Comparison of ENCODE assay signal across 20 mouse cellular contexts in the genomic region with DNA sequence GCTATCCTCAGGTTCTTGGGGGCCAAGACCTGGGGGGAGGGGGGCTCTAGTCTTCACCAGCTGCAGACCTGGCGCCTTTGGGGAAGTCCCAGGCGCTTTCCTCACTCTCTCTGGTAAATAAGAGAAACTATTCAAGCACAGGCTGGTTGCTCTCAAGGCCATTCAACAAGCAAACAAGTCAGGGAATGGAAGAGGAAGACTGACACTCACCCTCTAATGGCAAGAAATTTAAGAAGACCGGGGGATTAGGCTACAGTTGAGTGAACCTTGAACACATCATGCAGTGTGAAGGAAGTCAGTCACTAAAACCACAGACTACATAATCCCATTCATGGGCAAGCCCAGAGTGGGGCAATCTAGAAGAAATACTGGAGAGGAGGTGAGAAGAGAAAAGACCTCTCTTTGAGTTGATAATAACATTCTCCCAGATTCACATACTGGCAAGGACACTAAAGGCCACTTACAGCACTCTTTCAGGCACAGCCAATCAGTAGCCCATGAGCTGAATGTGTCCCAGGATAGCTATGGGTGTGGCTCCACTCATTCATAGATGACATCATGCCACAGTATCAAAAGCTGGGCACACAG. TPM values are rescaled to one million over a fixed set of nuclear protein-coding genes. Genes with fewer than 3 reads are reported as not detected.
A peak's percentile ranks its signal among the peaks of the same experiment; 100 is the strongest.
DNase-seq lines count a peak whose midpoint lies in the region; ATAC-seq and TF ChIP-seq lines count a peak whose summit lies in the region.
"Had no signal": no experiment of that assay in that cellular context is flagged by ENCODE, and none has a peak within 500 bp of the region (broad histone marks: within the 10 kb centered on the region; RNA-seq: fewer than 3 reads in every experiment).

No protein-coding gene starts in this region.

- POLR2A ChIA-PET in Patski (lab: Charles Lee): no interaction called here

- H3K27me3 ChIP-seq in intestine, postnatal 0 days (replicated peaks; ENCODE audit: control insufficient read depth, insufficient read depth, low read length): peaks cover 7% of the 10 kb centered on the region; the same call in 1 of the 2 replicates
- H3K27me3 ChIP-seq in intestine, embryonic 15.5 days (replicated peaks): peaks cover 2% of the 10 kb centered on the region; the same call in 1 of the 2 replicates
- peaks cover 7% of the 10 kb centered on the region for H3K27me3 ChIP-seq in Patski
- H3K27me3 ChIP-seq in liver, postnatal 0 days (ENCODE audit: insufficient read depth, low read length): no peaks in the 10 kb centered on the region
- 0 out of 2 replicates have a peak, but pooled peaks cover 3% of the 10 kb centered on the region for H3K27me3 ChIP-seq in small intestine, adult 2 months (ENCODE audit: control insufficient read depth, insufficient read depth, low read length)
- H3K27me3 ChIP-seq in forebrain, embryonic 12.5 days: peaks cover 27% of the 10 kb centered on the region

- no peak overlapping the region for H3K9ac ChIP-seq in intestine, postnatal 0 days (ENCODE audit: low read depth, low read length)
- H3K9ac ChIP-seq in intestine, embryonic 15.5 days: no peak overlapping the region
- peak overlapping the region; percentile 12; the same call in 1 of the 2 replicates for H3K9ac ChIP-seq in liver, postnatal 0 days (replicated peaks)
- H3K9ac ChIP-seq in forebrain, embryonic 12.5 days: no peak overlapping the region
- H3K9ac ChIP-seq: embryonic facial prominence, embryonic 12.5 days; limb, embryonic 12.5 days; lung, embryonic 15.5 days; neural tube, embryonic 13.5 days had no signal

- H3K4me2 ChIP-seq in intestine, postnatal 0 days (replicated peaks; ENCODE audit: low read depth): no peak overlapping the region
- no peak overlapping the region for H3K4me2 ChIP-seq in intestine, embryonic 15.5 days (replicated peaks)
- peak overlapping the region; percentile 82 for H3K4me2 ChIP-seq in liver, postnatal 0 days (ENCODE audit: low read depth, low read length)
- H3K4me2 ChIP-seq in forebrain, embryonic 12.5 days: no peak overlapping the region
- H3K4me2 ChIP-seq: embryonic facial prominence, embryonic 12.5 days; limb, embryonic 12.5 days; lung, embryonic 15.5 days; neural tube, embryonic 13.5 days had no signal

- peaks cover 10% of the 10 kb centered on the region; the same call in 1 of the 2 replicates for H3K4me1 ChIP-seq in intestine, postnatal 0 days (replicated peaks; ENCODE audit: control insufficient read depth, insufficient read depth, low read length)
- H3K4me1 ChIP-seq in intestine, embryonic 15.5 days (replicated peaks): peaks cover 8% of the 10 kb centered on the region
- H3K4me1 ChIP-seq in liver, postnatal 0 days (ENCODE audit: insufficient read depth): peaks cover 53% of the 10 kb centered on the region
- peaks cover 26% of the 10 kb centered on the region for H3K4me1 ChIP-seq in small intestine, adult 2 months (ENCODE audit: control insufficient read depth, insufficient read depth, insufficient read length, low read length)
- peaks cover 11% of the 10 kb centered on the region for H3K4me1 ChIP-seq in forebrain, embryonic 12.5 days

- H3K36me3 ChIP-seq in intestine, postnatal 0 days (ENCODE audit: control insufficient read depth, insufficient read depth): no peaks in the 10 kb centered on the region
- no peaks in the 10 kb centered on the region for H3K36me3 ChIP-seq in intestine, embryonic 15.5 days
- H3K36me3 ChIP-seq in liver, postnatal 0 days (replicated peaks; ENCODE audit: insufficient read depth, low read length): peaks cover 7% of the 10 kb centered on the region
- no peaks in the 10 kb centered on the region for H3K36me3 ChIP-seq in small intestine, adult 2 months (ENCODE audit: control insufficient read depth, insufficient read depth, low read length)
- no peaks in the 10 kb centered on the region for H3K36me3 ChIP-seq in forebrain, embryonic 12.5 days (replicated peaks)
- H3K36me3 ChIP-seq: embryonic facial prominence, embryonic 12.5 days; hindbrain, embryonic 10.5 days; limb, embryonic 12.5 days; lung, embryonic 15.5 days; neural tube, embryonic 13.5 days had no signal

- no peak overlapping the region for H3K27ac ChIP-seq in intestine, postnatal 0 days (ENCODE audit: low read depth, low read length)
- no peak overlapping the region; the same call in 1 of the 2 replicates for H3K27ac ChIP-seq in intestine, embryonic 15.5 days
- peak overlapping the region; percentile 94 for H3K27ac ChIP-seq in liver, postnatal 0 days (ENCODE audit: low read depth)
- peak overlapping the region; percentile 9; the same call in 1 of the 2 replicates for H3K27ac ChIP-seq in small intestine, adult 2 months (ENCODE audit: insufficient read depth, low read depth, low read length)
- H3K27ac ChIP-seq in forebrain, embryonic 12.5 days: no peak overlapping the region
- H3K27ac ChIP-seq: embryonic facial prominence, embryonic 12.5 days; hindbrain, embryonic 10.5 days; layer of hippocampus, adult 2 months; limb, embryonic 12.5 days; lung, embryonic 15.5 days; neural tube, embryonic 13.5 days had no signal

- no peak for TF ChIP-seq POLR2A in small intestine, adult 2 months (IDR thresholded peaks at IDR 0.05; ENCODE audit: low read depth, low read length)

- peak; percentile 12; the same call in 1 of the 2 replicates for ATAC-seq in intestine, postnatal 0 days
- no peak; the same call in 1 of the 2 replicates for ATAC-seq in intestine, embryonic 15.5 days
- ATAC-seq in Patski: peak; percentile 13
- ATAC-seq in liver, postnatal 0 days: peak; percentile 24
- ATAC-seq in forebrain, embryonic 12.5 days (ENCODE audit: low FRiP score): no peak
- ATAC-seq: forebrain, embryonic 16.5 days; inflammation-experienced regulatory T-cells, adult 6 months had no signal

- no peak for DNase-seq in Patski (ENCODE audit: low read depth, low spot score)
- DNase-seq in liver, postnatal 0 days: peak; percentile 16
- DNase-seq in retina, embryonic 14.5 days (ENCODE audit: low spot score): no peak
- no peak for DNase-seq in adrenal gland, postnatal 36 days
- DNase-seq: adrenal gland, postnatal 25 days; cerebellum, adult 9-10 months; heart, adult 11 months; thymus, postnatal 36 days had no signal

- H3K9me3 ChIP-seq in intestine, postnatal 0 days (ENCODE audit: control insufficient read depth): no peaks in the 10 kb centered on the region
- H3K9me3 ChIP-seq in intestine, embryonic 15.5 days: no peaks in the 10 kb centered on the region
- no peaks in the 10 kb centered on the region for H3K9me3 ChIP-seq in liver, postnatal 0 days (ENCODE audit: low read length)
- H3K9me3 ChIP-seq in forebrain, embryonic 12.5 days: no peaks in the 10 kb centered on the region
- H3K9me3 ChIP-seq: embryonic facial prominence, embryonic 12.5 days; hindbrain, embryonic 10.5 days; limb, embryonic 12.5 days; lung, embryonic 15.5 days; neural tube, embryonic 13.5 days had no signal

- CTCF ChIA-PET in Patski (lab: Charles Lee): interaction anchor here (1.1 to 1.8 kb wide), 2 partner anchors 13 to 34 kb away, joined by 3 to 4 read pairs; no protein-coding TSS in a partner anchor

- TF ChIP-seq CTCF in intestine, postnatal 0 days (IDR thresholded peaks at IDR 0.05; ENCODE audit: low read depth): no peak
- no peak for TF ChIP-seq CTCF in Patski (IDR thresholded peaks at IDR 0.05)
- TF ChIP-seq CTCF in liver, postnatal 0 days (IDR thresholded peaks at IDR 0.05; ENCODE audit: low read depth): no peak
- no peak for TF ChIP-seq CTCF in small intestine, adult 2 months (IDR thresholded peaks at IDR 0.05; ENCODE audit: extremely low read depth, insufficient read length, insufficient replicate concordance, low read depth, low read length)

- WGBS in intestine, postnatal 0 days: 80% methylated on average over 3 of the region's 3 CpGs
- WGBS in intestine, embryonic 15.5 days: 69% methylated on average over 3 of the region's 3 CpGs
- 27% methylated on average over 3 of the region's 3 CpGs for WGBS in liver, postnatal 0 days (ENCODE audit: insufficient replicate concordance)
- 63% methylated on average over 3 of the region's 3 CpGs for WGBS in small intestine, adult 2 months
- 89% methylated on average over 3 of the region's 3 CpGs for WGBS in forebrain, embryonic 12.5 days

- no peak overlapping the region for H3K4me3 ChIP-seq in intestine, postnatal 0 days (ENCODE audit: low read depth, low read length)
- no peak overlapping the region for H3K4me3 ChIP-seq in intestine, embryonic 15.5 days (replicated peaks)
- H3K4me3 ChIP-seq in liver, postnatal 0 days (ENCODE audit: low read depth, low read length): peak overlapping the region; percentile 80
- H3K4me3 ChIP-seq in small intestine, adult 2 months (ENCODE audit: low read depth, low read length): no peak overlapping the region
- H3K4me3 ChIP-seq in forebrain, embryonic 12.5 days (replicated peaks): no peak overlapping the region
- H3K4me3 ChIP-seq: embryonic facial prominence, embryonic 12.5 days; hindbrain, embryonic 10.5 days; layer of hippocampus, adult 2 months; limb, embryonic 12.5 days; lung, embryonic 15.5 days; neural tube, embryonic 13.5 days had no signal

- in situ Hi-C loops in Patski (cut with MboI; ENCODE audit: low pct_unique_long_range_greater_than_20kb): no loop called here

- no peak for TF ChIP-seq EP300 in liver, postnatal 0 days (IDR thresholded peaks at IDR 0.05; ENCODE audit: low read depth)

RNA-seq across cellular contexts. Expression of a gene that starts 2.4 kb away (rescaled TPM):
- polyA plus RNA-seq in intestine, postnatal 0 days (2015; fragmentation: Nextera tagmentation; extraction: Ambion mirVana): 2.0 and 2.2 TPM in 2 replicates
- 6.4 and 9.1 TPM in 2 replicates for polyA plus RNA-seq in intestine, embryonic 15.5 days (2015; fragmentation: Nextera tagmentation; extraction: Ambion mirVana)
- 0.19 TPM for polyA plus RNA-seq in Patski (2021)
- 17.1 and 21.8 TPM in 2 replicates for polyA plus RNA-seq in liver, postnatal 0 days (2015; fragmentation: Nextera tagmentation; extraction: Ambion mirVana)
- 3.5 and 4.3 TPM in 2 replicates for polyA plus RNA-seq in small intestine, adult 2 months (2012; rRNA removed)
- total RNA-seq in adrenal gland, postnatal 36 days (2021): 10 to 100 TPM in 1 of 2 experiments, 1 to 10 TPM in 1; 9.1 to 19.5 TPM
- polyA plus RNA-seq in forebrain, embryonic 12.5 days (2016; fragmentation: Nextera tagmentation; extraction: Ambion mirVana): 2.1 and 2.6 TPM in 2 replicates

Comparison
In these comparisons a context has a peak if more than half of its experiments do, and no peak if none do; other contexts are left out.
1. ATAC-seq: peak in intestine, postnatal 0 days (single experiment), Patski (single experiment) and liver, postnatal 0 days (single experiment); none in intestine, embryonic 15.5 days (single experiment) and forebrain, embryonic 12.5 days (single experiment).
2. H3K27ac ChIP-seq: peak in liver, postnatal 0 days (single experiment) and small intestine, adult 2 months (single experiment); none in intestine, postnatal 0 days (single experiment), intestine, embryonic 15.5 days (single experiment) and forebrain, embryonic 12.5 days (single experiment).